Mouse (Mus musculus): ENCODE data around the gene Gpr137. TPM values are rescaled to one million over a fixed set of nuclear protein-coding genes. Genes with fewer than 3 reads are reported as not detected.

Gene Gpr137
- polyA plus RNA-seq, 1 experiment from 2014 or later, result 24.7 TPM

DNA sequence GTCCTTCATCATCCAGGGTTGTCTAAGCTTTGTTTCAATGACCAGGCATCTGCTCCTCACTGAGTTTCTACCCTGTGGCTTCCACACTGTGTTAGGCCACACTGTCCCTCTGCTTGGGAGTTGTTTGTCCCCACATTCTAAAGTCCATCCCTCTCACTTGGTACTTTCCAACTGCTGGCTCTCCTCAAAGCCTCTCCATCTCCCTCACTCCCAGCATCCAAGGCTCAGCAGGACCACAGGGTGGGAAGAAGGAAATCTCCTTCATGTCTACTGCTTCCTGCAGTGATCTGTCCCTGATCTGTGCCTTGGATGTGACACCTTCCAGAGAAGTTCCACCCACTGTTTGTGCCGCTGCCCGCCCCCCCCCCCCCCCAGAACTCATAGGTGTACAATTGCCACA, 11.3 kb downstream of the Gpr137 start:
- ATAC-seq (ENCODE audit: low FRiP score, low TSS enrichment), result no peak
- no peaks in the 10 kb centered on the region for H3K36me3 ChIP-seq (ENCODE audit: control insufficient read depth, insufficient read depth, low read length)
- H3K27ac ChIP-seq (replicated peaks), result no peak overlapping the region
- no peak overlapping the region for H3K4me2 ChIP-seq (replicated peaks; ENCODE audit: low read depth)
- no peak overlapping the region for H3K4me3 ChIP-seq (ENCODE audit: low read depth, low read length)
- DNase-seq (ENCODE audit: low spot score), result no peak
- TF ChIP-seq CTCF (IDR thresholded peaks at IDR 0.05; ENCODE audit: low read depth) (no peak), EP300 (optimal IDR thresholded peaks at IDR 0.05) (no peak)
- H3K9me3 ChIP-seq (ENCODE audit: control insufficient read depth, low read length), result no peaks in the 10 kb centered on the region
- H3K9ac ChIP-seq (ENCODE audit: low read length), result no peak overlapping the region
- WGBS, result 10% methylated on average over 2 of the region's 2 CpGs
- no peaks in the 10 kb centered on the region for H3K4me1 ChIP-seq (replicated peaks; ENCODE audit: control insufficient read depth, insufficient read depth)
- H3K27me3 ChIP-seq (ENCODE audit: control insufficient read depth, insufficient read depth, low read length), result peaks cover 10% of the 10 kb centered on the region

DNA sequence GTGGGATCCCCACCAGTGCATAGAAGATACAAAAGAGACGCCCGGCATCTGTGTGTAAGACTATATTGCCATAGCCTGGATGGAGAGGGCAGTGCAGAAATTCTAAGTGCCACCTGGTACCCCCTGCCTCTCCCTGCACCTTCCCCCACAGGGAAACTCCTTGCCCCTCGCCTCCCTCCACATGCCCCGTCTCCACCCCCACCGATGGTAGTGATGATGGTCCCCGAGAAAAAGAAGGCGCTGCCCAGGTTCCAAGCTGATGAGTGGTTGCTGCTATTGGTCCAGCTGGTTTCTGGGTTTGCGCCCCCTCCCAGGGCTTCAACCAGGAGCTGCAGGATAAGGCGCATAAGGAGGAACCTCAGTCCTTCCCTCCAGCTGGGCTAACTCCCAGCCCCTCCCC, 14.2 kb downstream of the Gpr137 start:
- H3K4me3 ChIP-seq (ENCODE audit: low read depth, low read length), result peak overlapping the region; percentile 17; the same call in 1 of the 2 replicates
- H3K4me1 ChIP-seq (replicated peaks; ENCODE audit: control insufficient read depth, insufficient read depth), result peaks cover 9% of the 10 kb centered on the region
- H3K9me3 ChIP-seq (ENCODE audit: control insufficient read depth, low read length), result no peaks in the 10 kb centered on the region
- H3K27ac ChIP-seq (replicated peaks), result peak overlapping the region; percentile 37
- peaks cover 4% of the 10 kb centered on the region; the same call in 1 of the 2 replicates for H3K27me3 ChIP-seq (ENCODE audit: control insufficient read depth, insufficient read depth, low read length)
- ATAC-seq (ENCODE audit: low FRiP score, low TSS enrichment) (no peak), DNase-seq (ENCODE audit: low spot score) (no peak)
- WGBS, result 17% methylated on average over 9 of the region's 9 CpGs
- no peaks in the 10 kb centered on the region for H3K36me3 ChIP-seq (ENCODE audit: control insufficient read depth, insufficient read depth, low read length)
- TF ChIP-seq CTCF (IDR thresholded peaks at IDR 0.05; ENCODE audit: low read depth) (no peak), EP300 (optimal IDR thresholded peaks at IDR 0.05) (no peak)
- H3K4me2 ChIP-seq (replicated peaks; ENCODE audit: low read depth), result peak overlapping the region; percentile 41
- H3K9ac ChIP-seq (ENCODE audit: low read length), result no peak overlapping the region

DNA sequence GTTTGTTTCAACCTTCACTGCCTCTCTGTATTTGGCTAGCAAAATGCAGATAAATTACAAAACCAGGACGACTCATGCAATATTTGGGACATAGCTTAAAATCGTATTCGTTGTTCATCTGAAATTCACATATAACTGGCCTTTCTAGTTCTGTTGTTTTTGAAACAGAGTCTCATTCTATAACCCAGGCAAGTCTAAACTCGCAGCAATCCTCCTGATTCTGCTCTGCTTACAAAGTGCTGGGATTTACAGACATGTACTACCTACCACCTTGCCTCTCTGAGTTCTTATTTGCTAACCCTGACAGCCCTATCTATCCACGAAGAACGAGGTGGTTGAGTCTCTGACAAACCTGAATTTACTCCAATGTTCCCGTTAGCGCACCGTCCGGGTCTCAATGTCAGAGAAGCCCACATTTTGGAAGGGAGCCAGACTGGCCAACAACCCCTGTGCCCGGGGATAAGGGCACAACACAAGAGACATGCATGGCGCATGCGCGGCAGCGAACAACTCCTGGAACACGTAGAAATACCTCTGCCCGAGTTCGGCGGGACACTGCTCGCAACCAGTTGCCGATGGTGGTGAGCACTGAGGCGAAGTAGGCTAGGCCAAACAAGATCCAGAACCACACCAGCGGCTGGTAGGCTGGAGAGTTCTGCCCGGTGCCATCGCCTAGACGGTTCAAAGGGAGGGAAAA, 15.6 kb downstream of the Gpr137 start:
- DNase-seq (ENCODE audit: low spot score), result peak; percentile 57

DNA sequence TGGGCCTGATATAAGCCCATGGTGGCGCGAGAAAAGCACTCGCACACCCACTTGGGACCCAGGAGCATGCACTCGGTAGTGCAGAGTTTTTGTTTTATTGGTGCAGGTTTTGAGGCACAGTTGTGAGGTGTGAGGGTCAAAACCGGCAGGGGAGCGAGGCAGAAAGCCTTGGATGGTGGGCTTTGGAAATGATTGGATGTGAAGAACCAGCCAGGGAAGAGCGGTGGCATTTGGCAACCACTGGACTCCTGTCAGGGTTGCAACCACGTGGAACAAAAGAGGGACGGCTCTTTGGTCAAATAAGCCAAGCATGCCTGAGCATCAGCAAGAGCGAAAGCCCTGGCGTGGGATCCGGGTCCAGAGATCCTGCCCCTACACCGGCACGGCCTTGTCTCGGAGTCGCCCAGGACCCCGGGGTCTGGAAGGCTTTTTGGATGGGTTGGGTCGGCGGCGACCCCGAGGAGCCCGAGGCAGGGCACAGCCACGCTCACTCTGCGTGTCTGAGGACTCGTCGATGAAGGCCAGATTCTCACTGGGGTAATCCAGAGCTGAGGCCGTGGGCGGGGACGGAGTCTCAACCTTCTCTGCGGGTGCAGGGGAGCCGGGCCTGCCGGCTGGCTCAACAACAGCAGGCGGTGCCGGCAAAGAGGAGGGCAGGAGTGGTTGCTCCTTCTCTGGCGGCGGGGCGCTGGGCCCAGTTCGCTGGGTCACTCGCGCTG, 16.5 kb downstream of the Gpr137 start:
- H3K9ac ChIP-seq (ENCODE audit: low read length), result peak overlapping the region; percentile 38
- H3K4me2 ChIP-seq (replicated peaks; ENCODE audit: low read depth), result peak overlapping the region; percentile 49
- peak overlapping the region; percentile 24 for H3K4me3 ChIP-seq (ENCODE audit: low read depth, low read length)

More for the DNA sequence above, 15.6 kb downstream of the Gpr137 start:
- Histone ChIP-seq H3K9ac (ENCODE audit: low read length) (peak overlapping the region; percentile 38), H3K9me3 (ENCODE audit: control insufficient read depth, low read length) (no peaks in the 10 kb centered on the region), H3K4me2 (replicated peaks; ENCODE audit: low read depth) (peak overlapping the region; percentile 41), H3K27me3 (ENCODE audit: control insufficient read depth, insufficient read depth, low read length) (no peaks in the 10 kb centered on the region), H3K36me3 (ENCODE audit: control insufficient read depth, insufficient read depth, low read length) (no peaks in the 10 kb centered on the region), H3K27ac (replicated peaks) (peak overlapping the region; percentile 88), H3K4me3 (ENCODE audit: low read depth, low read length) (peak overlapping the region; percentile 17), H3K4me1 (replicated peaks; ENCODE audit: control insufficient read depth, insufficient read depth) (peaks cover 13% of the 10 kb centered on the region)
- TF ChIP-seq EP300 (optimal IDR thresholded peaks at IDR 0.05) (no peak), CTCF (IDR thresholded peaks at IDR 0.05; ENCODE audit: low read depth) (no peak)
- ATAC-seq (ENCODE audit: low FRiP score, low TSS enrichment), result no peak
- WGBS, result 17% methylated on average over 26 of the region's 26 CpGs

DNA sequence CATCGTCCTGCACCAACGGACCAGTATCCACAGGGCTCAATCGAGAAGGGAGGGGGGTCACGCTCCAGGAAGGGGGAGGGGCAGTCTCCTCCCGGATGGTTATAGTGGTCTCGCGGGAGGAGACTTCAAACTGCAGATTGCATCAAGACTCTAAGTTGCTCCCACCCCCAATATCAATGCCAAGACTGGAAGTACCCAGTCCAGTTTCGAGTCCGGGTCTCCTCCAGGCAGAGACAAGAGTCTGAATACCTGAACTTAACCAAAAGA, 17.0 kb downstream of the Gpr137 start, which contains the start of gene Catsperz:
Gene Catsperz (minus strand): TSS at position 74 of the 267 bp plus-strand sequence.
- DNase-seq (ENCODE audit: low spot score) (no peak), ATAC-seq (ENCODE audit: low FRiP score, low TSS enrichment) (no peak)
- Histone ChIP-seq H3K27ac (replicated peaks) (peak within 1 kb of the TSS; percentile 88), H3K4me2 (replicated peaks; ENCODE audit: low read depth) (peak within 1 kb of the TSS; percentile 49), H3K27me3 (ENCODE audit: control insufficient read depth, insufficient read depth, low read length) (no peaks in the 10 kb centered on the region), H3K36me3 (ENCODE audit: control insufficient read depth, insufficient read depth, low read length) (no peaks in the 10 kb centered on the region), H3K9ac (ENCODE audit: low read length) (peak within 1 kb of the TSS; percentile 38), H3K4me3 (ENCODE audit: low read depth, low read length) (peak within 1 kb of the TSS; percentile 24), H3K4me1 (replicated peaks; ENCODE audit: control insufficient read depth, insufficient read depth) (peaks cover 13% of the 10 kb centered on the region), H3K9me3 (ENCODE audit: control insufficient read depth, low read length) (no peaks in the 10 kb centered on the region)
- TF ChIP-seq CTCF (IDR thresholded peaks at IDR 0.05; ENCODE audit: low read depth) (no peak), EP300 (optimal IDR thresholded peaks at IDR 0.05) (no peak)
- 11% methylated on average over 9 of the region's 9 CpGs for WGBS

More for the DNA sequence above, 16.5 kb downstream of the Gpr137 start:
- ATAC-seq (ENCODE audit: low FRiP score, low TSS enrichment) (no peak), DNase-seq (ENCODE audit: low spot score) (no peak)
- H3K9me3 ChIP-seq (ENCODE audit: control insufficient read depth, low read length), result no peaks in the 10 kb centered on the region
- H3K27me3 ChIP-seq (ENCODE audit: control insufficient read depth, insufficient read depth, low read length), result no peaks in the 10 kb centered on the region
- no peaks in the 10 kb centered on the region for H3K36me3 ChIP-seq (ENCODE audit: control insufficient read depth, insufficient read depth, low read length)
- peaks cover 13% of the 10 kb centered on the region for H3K4me1 ChIP-seq (replicated peaks; ENCODE audit: control insufficient read depth, insufficient read depth)
- 30% methylated on average over 40 of the region's 40 CpGs for WGBS
- peak overlapping the region; percentile 88 for H3K27ac ChIP-seq (replicated peaks)
- TF ChIP-seq CTCF (IDR thresholded peaks at IDR 0.05; ENCODE audit: low read depth) (no peak), EP300 (optimal IDR thresholded peaks at IDR 0.05) (no peak)

Measured in stomach, postnatal 0 days (tissue).